Mouse (Mus musculus) heart, embryonic 12.5 days (tissue): ENCODE measurements around the gene Rflna. TPM values are rescaled to one million over a fixed set of nuclear protein-coding genes. Genes with fewer than 3 reads are reported as not detected.

Experiments used
- ATAC-seq: fragments of 200-750 bp; cut with Nextera tagmentation; 2 replicates; pipeline ENCODE4 v1.8.0; 2017; ENCODE audit warnings: moderate TSS enrichment, moderate library complexity; ENCODE audit not compliant: insufficient number of reproducible peaks, low FRiP score
- H3K27ac ChIP-seq: fragments of 300-500 bp; sonication (generic); 2 replicates; pipeline ENCODE4 v1.5.1; 2016; ENCODE audit warnings: mild to moderate bottlenecking, moderate library complexity; ENCODE audit not compliant: poor library complexity, severe bottlenecking
- H3K27me3 ChIP-seq: fragments of 300-500 bp; sonication (generic); replicated peaks from 2 replicates; pipeline ENCODE4 v1.6.1; 2016; ENCODE audit warnings: mild to moderate bottlenecking, moderate library complexity
- H3K36me3 ChIP-seq: fragments of 300-500 bp; sonication (generic); 2 replicates; pipeline ENCODE4 v1.6.1; 2016; ENCODE audit warnings: mild to moderate bottlenecking, moderate library complexity
- H3K4me1 ChIP-seq: fragments of 300-500 bp; sonication (generic); replicated peaks from 2 replicates; pipeline ENCODE4 v1.6.1; 2016; ENCODE audit warnings: mild to moderate bottlenecking
- H3K4me2 ChIP-seq: fragments of 300-500 bp; sonication (generic); 2 replicates; pipeline ENCODE4 v1.6.1; 2016; ENCODE audit warnings: mild to moderate bottlenecking, moderate library complexity
- H3K4me3 ChIP-seq: fragments of 300-500 bp; sonication (generic); 2 replicates; pipeline ENCODE4 v1.5.1; 2016; ENCODE audit warnings: mild to moderate bottlenecking
- H3K9ac ChIP-seq: fragments of 300-500 bp; sonication (generic); 2 replicates; pipeline ENCODE4 v1.6.1; 2016; ENCODE audit warnings: mild to moderate bottlenecking, moderate library complexity
- H3K9me3 ChIP-seq: fragments of 300-500 bp; sonication (generic); replicated peaks from 2 replicates; pipeline ENCODE4 v1.6.1; 2016; ENCODE audit warnings: mild to moderate bottlenecking, moderate library complexity
- WGBS: fragments of 180-500 bp; shearing (Covaris S2); methylation state at CpG from one replicate; pipeline ENCODE4 v1.1.7; 2016; 5-methylcytosine and 5-hydroxymethylcytosine counted together
- polyA plus RNA-seq: library from polyadenylated mRNA; unstranded; fragments of >200 nt; fragmentation: Nextera tagmentation; extraction: Ambion mirVana; gene quantifications from 2 replicates; pipeline ENCODE4 v1.2.1, GENCODE M21; 2016

The Rflna gene
- polyA plus RNA-seq, 1 experiment from 2014 or later, result 1.2 TPM

- no peak overlapping the region for H3K9ac ChIP-seq
- H3K27me3 ChIP-seq, result peaks cover 35% of the 10 kb centered on the region
- 62% methylated on average over 5 of the region's 5 CpGs for WGBS
- H3K4me1 ChIP-seq, result peaks cover 40% of the 10 kb centered on the region
- no peaks in the 10 kb centered on the region for H3K9me3 ChIP-seq
- H3K27ac ChIP-seq, result no peak overlapping the region
- no peak overlapping the region for H3K4me3 ChIP-seq
- no peak for ATAC-seq
- H3K36me3 ChIP-seq, result peaks cover 14% of the 10 kb centered on the region; the same call in 1 of the 2 replicates
- H3K4me2 ChIP-seq, result no peak overlapping the region
These were observed 3.9 kb downstream of the Rflna start for GRCm38 (mm10) chr5:125006896-125007295.

DNA sequence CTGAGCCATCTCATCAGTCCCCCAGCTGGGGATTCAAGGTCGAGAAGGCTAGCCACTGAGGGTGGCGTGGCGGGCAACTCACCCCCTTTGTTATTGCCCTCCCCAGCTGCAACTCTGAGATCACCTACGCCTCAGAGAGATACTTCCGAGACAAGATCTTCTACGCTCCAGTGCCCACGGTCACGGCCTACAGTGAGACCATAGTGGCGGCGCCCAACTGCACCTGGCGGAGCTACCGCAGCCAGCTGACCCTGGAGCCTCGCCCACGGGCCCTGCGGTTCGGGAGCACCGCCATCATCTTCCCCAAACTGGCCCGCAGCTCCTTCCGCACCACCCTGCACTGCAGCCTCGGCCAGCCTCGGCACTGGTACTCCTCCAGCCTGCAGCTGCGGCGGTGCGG, 8.1 kb downstream of the Rflna start:
- peaks cover 15% of the 10 kb centered on the region for H3K4me1 ChIP-seq
- H3K27me3 ChIP-seq, result no peaks in the 10 kb centered on the region
- no peak overlapping the region for H3K4me2 ChIP-seq
- peaks cover 28% of the 10 kb centered on the region for H3K36me3 ChIP-seq
- WGBS, result 89% methylated on average over 24 of the region's 24 CpGs
- H3K27ac ChIP-seq, result no peak overlapping the region
- H3K4me3 ChIP-seq, result no peak overlapping the region
- ATAC-seq, result no peak
- H3K9me3 ChIP-seq, result no peaks in the 10 kb centered on the region
- no peak overlapping the region for H3K9ac ChIP-seq

DNA sequence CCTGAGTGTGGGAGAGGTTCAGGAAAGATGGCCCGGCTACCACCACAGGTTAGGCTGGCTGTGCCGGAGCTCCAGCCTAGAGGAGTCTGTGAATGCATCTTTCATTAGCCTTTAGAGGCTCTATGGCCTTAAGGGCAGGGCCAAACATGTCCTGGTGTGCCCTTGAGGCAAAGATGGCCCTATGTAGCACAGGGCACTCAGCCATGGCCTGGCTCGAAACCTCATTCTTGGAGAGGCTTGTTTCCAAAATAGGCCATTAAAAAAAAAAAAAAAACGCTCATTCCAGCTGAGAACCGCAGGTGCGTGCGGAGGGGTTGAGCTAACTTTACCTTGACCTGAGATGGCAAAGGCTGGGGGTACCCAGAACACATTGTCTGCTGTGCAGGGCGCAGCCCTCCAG, 8.6 kb downstream of the Rflna start:
- peaks cover 10% of the 10 kb centered on the region for H3K4me1 ChIP-seq
- no peak overlapping the region for H3K4me2 ChIP-seq
- no peaks in the 10 kb centered on the region for H3K27me3 ChIP-seq
- H3K9me3 ChIP-seq, result no peaks in the 10 kb centered on the region
- 89% methylated on average over 8 of the region's 8 CpGs for WGBS
- H3K9ac ChIP-seq, result no peak overlapping the region
- H3K36me3 ChIP-seq, result peaks cover 33% of the 10 kb centered on the region
- H3K27ac ChIP-seq, result no peak overlapping the region
- ATAC-seq, result no peak
- no peak overlapping the region for H3K4me3 ChIP-seq

DNA sequence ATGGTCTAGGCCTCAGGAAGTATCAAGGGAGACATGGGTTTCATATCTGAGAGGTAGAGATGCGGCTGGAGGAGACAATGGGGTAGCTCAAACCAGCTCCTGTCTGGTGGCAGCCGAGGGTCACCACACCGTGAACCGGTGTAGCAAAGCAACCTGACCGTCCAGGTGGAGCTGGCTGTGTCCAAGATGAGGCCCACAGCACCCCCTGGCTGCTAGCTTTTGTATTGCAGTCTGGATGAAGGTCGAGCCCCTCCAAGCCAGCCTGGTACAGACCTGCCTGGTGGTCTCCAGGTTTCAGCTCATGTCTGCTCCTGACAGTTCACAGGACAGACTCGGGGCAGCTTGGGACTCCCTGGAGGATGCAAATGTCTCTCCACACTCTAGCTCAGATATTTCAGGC, 11.5 kb downstream of the Rflna start:
- Histone ChIP-seq H3K36me3 (peaks cover 59% of the 10 kb centered on the region), H3K4me3 (no peak overlapping the region), H3K4me2 (no peak overlapping the region), H3K9me3 (no peaks in the 10 kb centered on the region), H3K27ac (no peak overlapping the region), H3K27me3 (no peaks in the 10 kb centered on the region), H3K9ac (no peak overlapping the region), H3K4me1 (peaks cover 6% of the 10 kb centered on the region; the same call in 1 of the 2 replicates)
- ATAC-seq, result no peak
- WGBS, result 52% methylated on average over 7 of the region's 7 CpGs

DNA sequence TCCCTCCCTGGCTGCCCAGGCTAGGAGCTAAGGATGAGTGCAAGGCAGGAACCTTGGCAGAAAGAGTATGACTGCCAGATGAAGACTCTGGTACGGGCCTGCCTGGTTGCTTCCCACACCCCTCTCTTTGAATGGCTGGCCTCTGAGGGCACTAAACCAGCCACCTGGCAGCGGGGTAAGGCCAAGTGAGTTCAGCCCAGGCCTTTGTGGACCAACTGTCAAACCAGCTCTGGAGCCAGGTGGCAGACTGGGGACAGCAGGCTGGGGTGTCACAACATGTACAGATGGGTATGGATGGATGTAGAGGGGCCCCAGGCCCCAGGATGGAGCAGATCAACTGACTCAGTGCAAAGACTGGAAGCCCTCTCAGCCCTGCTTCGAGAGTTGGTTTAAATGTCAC, 12.0 kb downstream of the Rflna start:
- Histone ChIP-seq H3K4me1 (peaks cover 12% of the 10 kb centered on the region; the same call in 1 of the 2 replicates), H3K9me3 (no peaks in the 10 kb centered on the region), H3K27ac (no peak overlapping the region), H3K27me3 (no peaks in the 10 kb centered on the region), H3K9ac (no peak overlapping the region), H3K4me3 (no peak overlapping the region), H3K4me2 (no peak overlapping the region), H3K36me3 (peaks cover 64% of the 10 kb centered on the region)
- no peak for ATAC-seq
- 79% methylated on average over 3 of the region's 3 CpGs for WGBS

GRCm38 (mm10) chr5:125015576-125015975, 12.6 kb downstream of the Rflna start:
- Histone ChIP-seq H3K9ac (no peak overlapping the region), H3K4me3 (no peak overlapping the region), H3K27me3 (no peaks in the 10 kb centered on the region), H3K4me1 (peaks cover 17% of the 10 kb centered on the region; the same call in 1 of the 2 replicates), H3K9me3 (no peaks in the 10 kb centered on the region), H3K4me2 (no peak overlapping the region), H3K27ac (no peak overlapping the region), H3K36me3 (peaks cover 66% of the 10 kb centered on the region)
- 75% methylated on average over 9 of the region's 9 CpGs for WGBS
- ATAC-seq, result no peak

DNA sequence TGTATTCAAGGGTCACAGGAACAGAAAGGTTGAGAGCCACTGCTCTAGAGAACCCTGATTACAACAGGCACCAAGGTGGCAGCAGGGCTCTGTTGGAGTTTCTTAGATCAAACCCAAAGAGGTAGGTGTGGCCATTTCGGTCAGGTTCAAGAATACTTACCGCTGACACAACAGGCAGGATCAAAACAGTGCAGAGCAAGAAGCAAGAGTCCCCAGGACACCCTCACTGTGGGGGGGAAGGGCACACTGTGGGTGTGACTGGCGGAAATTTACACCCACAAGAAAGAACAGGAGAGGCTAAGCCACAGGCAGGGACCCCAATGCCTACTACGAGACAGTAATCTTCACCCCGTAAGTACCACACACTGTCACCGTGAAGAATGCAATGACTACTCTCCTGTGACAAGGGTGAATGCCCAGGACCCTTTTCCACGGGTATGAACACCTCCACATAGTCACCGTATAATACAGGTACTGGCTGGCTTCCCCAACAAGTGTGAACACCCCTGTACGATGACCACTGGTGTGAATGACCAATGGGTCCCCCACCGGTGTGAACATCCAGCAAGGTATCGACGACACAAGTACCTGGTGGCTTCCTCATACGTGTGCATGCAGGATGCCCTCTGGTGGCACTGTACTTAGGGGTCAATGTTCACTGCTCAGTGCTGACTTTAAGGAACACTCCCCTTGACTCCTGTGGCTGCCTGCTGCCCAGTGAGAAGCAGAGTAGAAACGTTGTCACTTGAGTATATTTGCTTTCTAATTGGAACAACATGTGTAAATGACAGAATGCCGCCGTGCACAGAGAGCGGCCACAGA, 13.6 kb downstream of the Rflna start:
- Histone ChIP-seq H3K4me1 (peaks cover 21% of the 10 kb centered on the region; the same call in 1 of the 2 replicates), H3K4me2 (no peak overlapping the region), H3K9ac (no peak overlapping the region), H3K4me3 (no peak overlapping the region), H3K9me3 (no peaks in the 10 kb centered on the region), H3K36me3 (peaks cover 65% of the 10 kb centered on the region), H3K27ac (no peak overlapping the region), H3K27me3 (no peaks in the 10 kb centered on the region)
- 89% methylated on average over 17 of the region's 17 CpGs for WGBS
- no peak for ATAC-seq

GRCm38 (mm10) chr5:125017332-125017731, 14.3 kb downstream of the Rflna start:
- no peak overlapping the region for H3K27ac ChIP-seq
- no peak overlapping the region for H3K4me2 ChIP-seq
- no peak overlapping the region for H3K9ac ChIP-seq
- ATAC-seq, result no peak
- H3K9me3 ChIP-seq, result no peaks in the 10 kb centered on the region
- no peak overlapping the region for H3K4me3 ChIP-seq
- H3K4me1 ChIP-seq, result peaks cover 21% of the 10 kb centered on the region; the same call in 1 of the 2 replicates
- H3K36me3 ChIP-seq, result peaks cover 69% of the 10 kb centered on the region
- WGBS, result 84% methylated on average over 15 of the region's 15 CpGs
- H3K27me3 ChIP-seq, result no peaks in the 10 kb centered on the region

DNA sequence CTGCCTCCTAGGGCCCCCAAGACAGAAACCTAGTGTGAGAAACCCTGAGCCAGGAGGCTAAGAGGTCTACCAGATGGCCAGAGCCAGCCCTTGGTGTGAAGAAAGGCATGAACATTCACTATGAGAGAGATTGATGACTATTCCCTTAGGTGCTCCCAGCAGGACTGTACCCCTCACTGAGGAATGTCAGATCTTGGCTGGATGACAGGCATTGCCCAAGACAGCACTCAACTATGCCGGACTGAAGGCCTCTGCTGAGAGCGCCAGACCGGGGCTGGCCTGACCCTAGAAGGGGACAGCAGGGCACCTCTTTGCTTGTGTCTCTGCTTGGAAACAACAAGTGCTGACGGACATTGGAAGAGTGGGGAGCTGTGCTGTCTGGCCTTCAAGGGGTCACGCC, 16.1 kb downstream of the Rflna start:
- Histone ChIP-seq H3K36me3 (peaks cover 87% of the 10 kb centered on the region), H3K9ac (no peak overlapping the region), H3K4me3 (no peak overlapping the region), H3K9me3 (no peaks in the 10 kb centered on the region), H3K27me3 (no peaks in the 10 kb centered on the region), H3K4me1 (peaks cover 21% of the 10 kb centered on the region; the same call in 1 of the 2 replicates), H3K27ac (no peak overlapping the region), H3K4me2 (no peak overlapping the region)
- no peak for ATAC-seq
- WGBS, result 51% methylated on average over 5 of the region's 5 CpGs

DNA sequence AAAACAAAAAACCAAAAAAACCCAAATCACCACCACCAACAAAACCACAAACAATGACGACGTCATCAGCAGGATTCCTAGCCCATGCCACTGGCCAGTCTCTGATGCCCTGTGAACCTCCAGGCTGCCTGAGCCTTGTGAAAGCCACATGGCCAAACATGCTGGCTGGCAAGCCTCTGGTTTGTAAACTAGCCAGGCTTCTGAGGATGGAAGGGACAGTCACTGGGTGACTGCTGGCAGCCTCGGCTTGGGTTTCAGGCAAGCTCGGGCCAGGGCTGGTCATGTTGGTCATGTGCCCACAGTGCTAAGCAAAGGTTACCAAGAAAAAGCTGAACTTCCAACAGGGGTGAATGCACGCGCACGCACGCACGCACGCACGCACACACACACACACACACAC, 18.3 kb downstream of the Rflna start:
- no peak for ATAC-seq
- H3K36me3 ChIP-seq, result peaks cover 94% of the 10 kb centered on the region
- H3K4me2 ChIP-seq, result no peak overlapping the region
- 88% methylated on average over 11 of the region's 11 CpGs for WGBS
- no peak overlapping the region for H3K4me3 ChIP-seq
- no peak overlapping the region for H3K9ac ChIP-seq
- no peak overlapping the region for H3K27ac ChIP-seq
- H3K9me3 ChIP-seq, result no peaks in the 10 kb centered on the region
- H3K27me3 ChIP-seq, result no peaks in the 10 kb centered on the region
- peaks cover 21% of the 10 kb centered on the region; the same call in 1 of the 2 replicates for H3K4me1 ChIP-seq

DNA sequence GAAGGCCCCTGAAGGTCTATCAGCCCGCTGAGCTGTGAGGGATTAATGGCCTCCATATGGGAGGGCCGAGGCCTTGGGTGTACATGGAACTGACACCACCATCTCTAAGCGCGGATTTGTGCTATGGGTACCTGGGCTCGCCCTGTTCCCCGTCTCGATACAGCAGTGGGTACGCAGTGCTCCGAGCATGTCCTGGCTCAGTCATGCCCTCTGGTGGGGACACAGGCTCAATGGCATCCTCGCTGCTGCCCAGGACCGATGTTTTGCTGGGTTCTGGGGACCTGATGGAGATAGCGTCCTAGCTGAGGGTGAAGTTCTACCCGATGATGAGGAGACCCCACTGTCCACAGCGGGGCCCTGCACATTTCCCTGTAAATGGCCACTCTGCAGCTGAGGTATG, 21.0 kb downstream of the Rflna start:
- H3K4me2 ChIP-seq, result no peak overlapping the region
- peaks cover 20% of the 10 kb centered on the region; the same call in 1 of the 2 replicates for H3K4me1 ChIP-seq
- H3K4me3 ChIP-seq, result no peak overlapping the region
- ATAC-seq, result no peak
- H3K9me3 ChIP-seq, result no peaks in the 10 kb centered on the region
- H3K9ac ChIP-seq, result no peak overlapping the region
- no peak overlapping the region for H3K27ac ChIP-seq
- no peaks in the 10 kb centered on the region for H3K27me3 ChIP-seq
- 83% methylated on average over 14 of the region's 14 CpGs for WGBS
- peaks cover 94% of the 10 kb centered on the region for H3K36me3 ChIP-seq
